Mouse (Mus musculus) midbrain, embryonic 15.5 days (tissue): ENCODE data around the gene 1700113H08Rik. TPM values are rescaled to one million over a fixed set of nuclear protein-coding genes. Genes with fewer than 3 reads are reported as not detected.

Experiments
- ATAC-seq: fragments of 200-750 bp; cut with Nextera tagmentation; replicated peaks from 2 replicates; pipeline ENCODE4 v1.8.0; 2017; ENCODE audit warnings: moderate TSS enrichment
- H3K27ac ChIP-seq: fragments of 300-500 bp; sonication (generic); 2 replicates; pipeline ENCODE4 v1.5.1; 2015; ENCODE audit warnings: mild to moderate bottlenecking, inconsistent platforms
- H3K27me3 ChIP-seq: fragments of 300-500 bp; sonication (generic); replicated peaks from 2 replicates; pipeline ENCODE4 v1.6.1; 2015; ENCODE audit warnings: inconsistent platforms
- H3K36me3 ChIP-seq: fragments of 300-500 bp; sonication (generic); replicated peaks from 2 replicates; pipeline ENCODE4 v1.6.1; 2015; ENCODE audit warnings: inconsistent platforms
- H3K4me1 ChIP-seq: fragments of 300-500 bp; sonication (generic); 2 replicates; pipeline ENCODE4 v1.6.1; 2015; ENCODE audit warnings: inconsistent platforms
- H3K4me2 ChIP-seq: fragments of 300-500 bp; sonication (generic); 2 replicates; pipeline ENCODE4 v1.6.1; 2015; ENCODE audit warnings: inconsistent platforms, mild to moderate bottlenecking, moderate library complexity
- H3K4me3 ChIP-seq: fragments of 300-500 bp; sonication (generic); 2 replicates; pipeline ENCODE4 v1.5.1; 2015; ENCODE audit warnings: mild to moderate bottlenecking, inconsistent platforms
- H3K9ac ChIP-seq: fragments of 300-500 bp; sonication (generic); 2 replicates; pipeline ENCODE4 v1.6.1; 2015; ENCODE audit warnings: mild to moderate bottlenecking, inconsistent platforms
- H3K9me3 ChIP-seq: fragments of 300-500 bp; sonication (generic); 2 replicates; pipeline ENCODE4 v1.6.1; 2016; ENCODE audit warnings: inconsistent platforms
- WGBS: fragments of 180-500 bp; shearing (Covaris S2); methylation state at CpG from one replicate; pipeline ENCODE4 v1.1.7; 2015; ENCODE audit warnings: mixed read lengths; 5-methylcytosine and 5-hydroxymethylcytosine counted together
- polyA plus RNA-seq: library from polyadenylated mRNA; unstranded; fragments of >200 nt; fragmentation: Nextera tagmentation; extraction: Ambion mirVana; gene quantifications from 2 replicates; pipeline ENCODE4 v1.2.1, GENCODE M21; 2015

Gene 1700113H08Rik
- polyA plus RNA-seq, 1 experiment from 2014 or later: not detected

- Histone ChIP-seq H3K4me1 (no peaks in the 10 kb centered on the region), H3K9me3 (no peaks in the 10 kb centered on the region), H3K27me3 (no peaks in the 10 kb centered on the region), H3K4me2 (no peak overlapping the region), H3K4me3 (no peak overlapping the region), H3K27ac (no peak overlapping the region), H3K9ac (no peak overlapping the region), H3K36me3 (no peaks in the 10 kb centered on the region)
- no peak for ATAC-seq
- 37% methylated on average over 9 of the region's 9 CpGs for WGBS
Measured at GRCm38 (mm10) chr10:87239332-87240008, 181.6 kb downstream of the 1700113H08Rik start.

- ATAC-seq: no peak
- Histone ChIP-seq H3K4me1 (no peaks in the 10 kb centered on the region), H3K9me3 (no peaks in the 10 kb centered on the region), H3K36me3 (no peaks in the 10 kb centered on the region), H3K9ac (no peak overlapping the region), H3K27ac (no peak overlapping the region), H3K4me3 (no peak overlapping the region), H3K4me2 (no peak overlapping the region), H3K27me3 (no peaks in the 10 kb centered on the region)
- 81% methylated on average over 3 of the region's 3 CpGs for WGBS
Measured at GRCm38 (mm10) chr10:87271724-87272123, 213.9 kb downstream of the 1700113H08Rik start.

GRCm38 (mm10) chr10:87272133-87272622, 214.3 kb downstream of the 1700113H08Rik start:
- ATAC-seq: no peak
- Histone ChIP-seq H3K4me1 (no peaks in the 10 kb centered on the region), H3K4me3 (no peak overlapping the region), H3K27ac (no peak overlapping the region), H3K4me2 (no peak overlapping the region), H3K9me3 (no peaks in the 10 kb centered on the region), H3K36me3 (no peaks in the 10 kb centered on the region), H3K9ac (no peak overlapping the region), H3K27me3 (no peaks in the 10 kb centered on the region)
- WGBS: 52% methylated on average over 8 of the region's 8 CpGs

GRCm38 (mm10) chr10:87275075-87275474, 217.2 kb downstream of the 1700113H08Rik start:
- no peaks in the 10 kb centered on the region for H3K9me3 ChIP-seq
- ATAC-seq: no peak
- no peak overlapping the region for H3K9ac ChIP-seq
- H3K27me3 ChIP-seq: no peaks in the 10 kb centered on the region
- no peak overlapping the region for H3K27ac ChIP-seq
- H3K4me1 ChIP-seq: no peaks in the 10 kb centered on the region
- H3K4me2 ChIP-seq: no peak overlapping the region
- H3K36me3 ChIP-seq: no peaks in the 10 kb centered on the region
- no peak overlapping the region for H3K4me3 ChIP-seq

Other genes with a start within 250 kb of the 1700113H08Rik start
- gene Stab2, start 50.0 kb upstream of the 1700113H08Rik start, polyA plus RNA-seq: 0.18 and 0.26 TPM in 2 replicates